Mouse (Mus musculus) ES-CJ7 (cell line): Measurements from ENCODE around the gene Slc16a11.

ENCODE experiments used
- DNase-seq: peaks from one replicate; pipeline ENCODE4 v3.0.0; 2011; ENCODE audit warnings: low read depth, low spot score

Gene Slc16a11

DNA sequence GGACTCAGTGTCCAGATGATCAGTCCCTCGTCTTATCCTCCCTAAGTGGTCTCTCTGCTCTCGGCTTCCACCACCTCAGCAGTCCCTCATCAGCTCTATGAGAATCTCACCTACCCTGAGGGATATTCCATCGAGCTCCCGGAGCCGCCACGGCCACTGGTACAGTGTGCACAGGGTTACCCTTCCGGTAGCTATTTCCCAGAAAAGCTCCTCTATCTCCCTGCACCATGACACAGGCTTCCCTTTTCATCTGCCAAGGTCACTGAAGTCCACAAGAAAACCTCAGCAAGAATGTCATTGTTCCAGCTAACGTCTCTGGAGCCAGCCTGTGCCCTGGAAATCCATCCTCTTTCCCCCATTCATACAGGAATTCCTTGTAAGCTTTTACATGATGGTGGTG, 39.3 kb downstream of the Slc16a11 start:
- DNase-seq, result no peak

DNA sequence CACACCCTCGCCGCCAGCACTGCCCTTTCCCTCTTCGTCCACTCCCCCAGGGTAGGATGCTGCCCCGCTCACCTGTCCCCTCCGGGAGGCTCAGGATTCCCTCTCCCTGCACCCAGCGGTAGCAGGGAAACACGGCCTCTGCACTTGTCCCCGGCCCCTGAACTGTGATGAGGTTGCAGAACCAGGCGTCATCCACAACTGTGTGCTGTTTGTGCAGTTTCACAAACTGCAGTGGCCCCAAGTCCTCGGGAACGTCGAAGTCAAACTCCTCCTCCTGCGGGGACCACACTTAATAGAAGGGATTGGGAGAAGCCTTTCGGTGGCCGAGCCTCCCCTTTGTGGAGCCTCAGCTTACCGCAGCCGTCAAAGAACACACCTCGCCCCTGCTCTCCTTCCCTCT, 41.8 kb downstream of the Slc16a11 start:
- DNase-seq, result no peak

DNA sequence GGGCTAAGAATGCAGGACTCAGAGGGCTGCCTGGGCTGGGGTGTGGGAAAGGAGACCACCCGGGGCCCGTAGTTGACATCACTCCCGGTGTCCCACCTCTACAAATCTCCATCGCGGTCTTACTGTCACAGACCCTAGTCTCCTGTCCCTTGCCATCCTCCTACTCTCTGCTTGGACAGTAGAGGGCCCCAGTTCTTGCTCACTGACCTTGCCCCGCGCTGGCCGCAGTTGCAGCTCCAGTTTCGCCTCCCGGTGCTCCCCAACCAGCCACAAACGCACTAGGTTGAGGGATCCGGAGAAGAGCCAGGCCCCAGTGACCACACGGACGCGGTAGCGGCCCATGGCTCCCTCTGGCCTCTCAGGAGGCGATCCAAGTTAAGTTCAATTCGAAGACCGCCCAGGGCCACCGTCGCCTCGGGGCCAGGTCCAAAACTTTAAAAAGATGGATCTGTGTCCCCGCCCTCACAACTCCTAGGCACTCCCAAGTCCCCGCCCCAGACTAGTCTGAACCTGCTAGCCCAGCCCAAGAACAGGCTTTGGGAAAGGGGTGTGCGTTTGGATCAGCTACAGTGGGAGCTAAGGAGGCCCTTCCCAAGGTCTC, 42.5 kb downstream of the Slc16a11 start, which contains the start of gene Alox12:
Gene Alox12 (minus strand): TSS at position 423 of the 601 bp plus-strand sequence.
- peak; percentile 89 for DNase-seq

DNA sequence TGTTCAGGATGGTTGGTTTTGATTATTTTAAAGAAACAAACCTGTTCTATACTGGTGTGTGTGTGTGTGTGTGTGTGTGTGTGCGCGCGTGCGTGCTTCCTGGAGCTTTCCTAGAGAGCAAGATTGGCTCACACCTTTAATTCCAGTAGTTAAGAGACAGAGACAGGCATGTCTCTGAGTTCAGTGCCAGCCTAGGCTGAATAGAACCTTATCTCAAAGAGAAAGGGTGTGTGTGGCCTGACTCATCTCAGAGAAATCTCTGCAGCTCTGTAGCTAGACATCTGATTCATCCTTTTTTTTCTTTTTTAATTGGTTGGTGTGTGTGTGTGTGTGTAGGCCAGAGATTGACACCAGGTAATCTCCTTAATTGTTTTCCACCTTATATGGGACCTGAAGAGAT, 46.5 kb downstream of the Slc16a11 start:
- DNase-seq, result no peak

DNA sequence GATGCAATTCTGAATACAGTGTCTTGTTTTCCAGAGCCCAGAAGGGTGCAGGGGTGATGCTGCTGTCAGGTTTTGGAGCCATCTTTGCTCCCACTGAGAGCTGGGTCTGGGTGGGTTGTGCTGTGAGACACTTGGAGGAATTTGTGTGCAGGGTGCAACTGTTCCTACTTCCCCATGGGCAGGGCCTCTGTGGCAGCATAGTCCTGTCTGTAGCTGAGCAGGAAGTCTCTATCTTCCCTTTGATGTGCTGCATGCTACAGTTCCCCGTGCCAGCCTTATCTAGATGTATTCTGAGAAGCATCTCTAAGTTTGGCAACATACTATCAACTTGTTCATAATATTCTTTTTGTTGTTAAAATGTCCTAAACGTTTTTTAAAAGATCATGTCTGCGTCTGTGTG, 52.7 kb downstream of the Slc16a11 start:
- no peak for DNase-seq

DNA sequence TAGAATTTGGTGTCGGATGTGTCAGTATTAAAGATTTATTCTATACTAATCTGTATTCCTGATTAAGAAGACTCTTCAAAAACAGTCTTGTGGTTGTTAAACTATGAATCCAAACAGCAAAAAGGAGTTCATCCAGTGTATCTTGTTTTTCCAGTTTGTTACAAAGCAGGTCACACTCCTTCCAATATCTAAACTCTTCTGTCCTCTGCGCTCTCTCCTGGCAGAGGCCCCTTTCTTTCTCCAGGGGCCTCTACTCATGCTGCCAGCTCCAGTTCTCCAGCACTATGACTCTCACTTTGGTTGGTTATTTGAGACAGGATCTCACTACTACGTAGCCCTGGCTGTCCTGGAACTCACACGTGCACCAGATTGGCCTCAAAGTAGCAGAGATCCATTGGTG, 53.3 kb downstream of the Slc16a11 start:
- DNase-seq, result no peak
